Mouse (Mus musculus) telencephalon, adult 2 months (tissue): Measurements from ENCODE around the gene Gm47985.
A peak's percentile ranks its signal among the peaks of the same experiment; 100 is the strongest.
"Not testable (repeated sequence)": the region's sequence is repeated elsewhere in the genome, so short reads cannot be mapped to it uniquely, and the experiment has no call there.

ENCODE experiments used
- DNase-seq: peaks from one replicate; pipeline ENCODE4 v3.0.0-alpha.2; 2011; ENCODE audit warnings: low read depth, low spot score

The Gm47985 gene

DNA sequence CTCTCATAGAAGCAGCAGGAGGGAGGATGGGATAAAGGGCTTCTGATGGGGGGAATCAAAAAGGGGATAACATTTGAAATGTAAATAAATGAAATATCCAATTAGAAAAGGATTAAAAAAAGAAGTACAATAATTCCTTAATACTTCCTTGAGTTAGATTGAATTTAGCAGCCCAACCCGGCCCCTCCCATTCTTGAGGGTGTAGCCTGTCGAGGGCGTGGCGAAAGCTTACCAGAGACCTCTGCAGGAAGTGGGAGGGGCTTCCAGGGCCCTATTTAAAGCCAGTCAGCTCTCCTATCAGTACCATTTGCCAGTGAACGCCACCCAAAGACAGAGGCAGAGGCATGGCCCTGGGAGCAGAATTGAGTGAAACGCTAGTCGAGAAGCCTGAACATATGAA is at the start of gene Gm47985:
TSS of gene Gm47985 (plus strand) at position 272 of the 400 bp plus-strand sequence.
- not testable (repeated sequence) for DNase-seq

DNA sequence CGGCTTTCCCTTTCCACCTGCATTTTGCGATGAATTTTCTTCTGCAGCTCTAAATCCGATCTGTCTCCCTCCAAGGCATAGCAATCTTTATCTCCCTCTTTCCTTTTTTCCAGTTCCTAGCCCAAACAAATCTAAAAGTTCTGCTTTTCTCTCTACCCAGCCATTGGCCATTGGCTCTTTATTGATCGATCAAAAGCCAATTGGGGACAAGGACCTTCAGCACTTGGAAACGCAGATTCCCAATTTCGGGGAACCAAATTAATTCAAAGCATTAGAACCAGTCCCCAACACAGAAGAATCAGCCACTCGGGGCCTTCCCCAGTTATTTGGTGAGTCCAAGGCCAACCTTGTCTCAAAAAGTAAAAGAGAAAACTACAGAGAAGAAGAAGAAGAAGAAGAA is 49.7 kb upstream of the Gm47985 start:
- DNase-seq, result no peak

DNA sequence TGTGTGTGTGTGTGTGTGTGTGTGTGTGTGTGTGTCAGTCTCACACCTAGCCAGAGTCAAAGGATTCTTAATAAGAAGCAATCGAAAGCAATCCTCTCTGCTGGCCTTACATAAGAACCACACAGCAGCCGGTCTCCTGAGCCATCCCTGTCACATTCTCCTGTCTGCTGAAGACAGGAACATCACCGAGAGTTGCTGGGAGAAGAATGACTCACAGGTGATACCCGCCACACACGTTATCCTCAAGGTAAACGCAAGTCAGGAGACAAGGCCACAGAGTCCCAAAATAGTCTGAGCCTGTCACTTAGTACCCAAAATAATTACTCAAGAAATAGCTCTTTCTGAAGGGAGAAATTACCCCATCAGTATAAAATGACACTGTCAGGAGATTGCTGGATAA is 43.9 kb upstream of the Gm47985 start:
- peak; percentile 62 for DNase-seq

DNA sequence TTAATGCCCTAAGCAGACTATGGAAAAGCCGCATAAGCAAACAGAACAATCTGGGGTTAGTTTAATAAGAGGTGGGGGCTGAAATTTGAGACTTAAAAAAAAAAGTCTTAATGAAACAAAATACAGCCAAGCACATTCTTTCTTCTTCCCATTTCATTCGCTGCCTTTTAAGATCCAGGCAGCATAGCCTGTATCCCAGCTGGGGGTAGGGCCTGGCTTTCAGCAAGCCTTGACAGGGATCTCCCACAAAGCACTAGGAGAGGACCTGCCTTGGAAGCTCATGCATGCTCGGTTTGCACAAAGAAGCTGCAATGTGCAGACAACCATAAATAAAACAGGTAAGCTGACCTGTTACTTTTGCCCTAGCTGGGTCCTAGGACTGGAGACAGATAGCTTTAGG is 41.4 kb upstream of the Gm47985 start:
- no peak for DNase-seq

DNA sequence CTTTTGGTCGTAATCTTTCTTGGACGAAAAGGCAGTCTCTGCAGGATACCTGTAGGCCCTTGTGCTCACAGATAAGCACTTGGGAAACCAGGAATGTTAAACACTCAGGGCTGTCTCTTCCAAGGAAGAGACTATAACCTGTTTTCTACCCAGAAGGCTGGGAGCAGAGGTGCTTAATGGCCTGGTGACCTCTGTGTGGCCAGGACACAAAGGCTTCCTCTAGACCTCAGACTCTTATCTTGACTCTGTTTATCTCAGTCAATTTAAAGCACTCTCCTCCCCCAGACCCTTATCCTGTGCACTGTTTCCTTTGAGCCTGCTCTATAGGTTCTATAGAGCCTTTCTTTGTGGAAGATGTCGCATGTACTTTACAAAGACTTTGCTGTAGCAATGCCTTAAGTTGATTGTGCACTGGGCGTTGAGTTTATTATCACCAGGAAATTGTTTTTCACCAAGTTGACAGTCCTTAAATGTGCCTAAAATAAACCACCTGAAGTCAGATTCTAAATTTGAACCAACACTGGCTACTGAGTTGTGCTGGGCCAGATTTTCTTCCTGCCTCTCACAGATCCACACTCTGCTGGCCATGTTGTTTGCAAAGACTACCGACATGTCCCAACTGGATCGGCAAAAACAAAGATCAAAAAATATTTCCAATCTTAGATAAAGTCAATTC is 37.7 kb upstream of the Gm47985 start:
- DNase-seq, result no peak

DNA sequence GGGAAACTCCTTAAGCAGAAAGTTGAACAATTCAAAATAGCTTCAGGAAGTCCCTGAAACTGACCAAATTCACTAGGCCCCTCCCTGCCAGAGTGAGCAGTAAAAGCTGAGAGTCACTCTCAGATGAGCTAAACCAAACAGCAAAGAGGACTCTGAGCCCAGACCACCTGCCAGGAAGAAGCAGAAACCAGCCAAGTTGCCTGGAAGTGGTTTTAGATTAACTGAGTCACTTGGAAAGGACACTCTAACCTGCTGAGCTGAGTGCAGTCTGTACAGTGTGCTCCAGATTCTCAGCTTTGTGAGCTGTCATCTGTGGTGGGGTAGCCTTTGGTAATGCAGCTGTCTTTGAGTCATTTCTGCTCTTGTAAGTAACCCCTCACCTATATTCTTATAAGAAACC is 34.5 kb upstream of the Gm47985 start:
- no peak for DNase-seq

DNA sequence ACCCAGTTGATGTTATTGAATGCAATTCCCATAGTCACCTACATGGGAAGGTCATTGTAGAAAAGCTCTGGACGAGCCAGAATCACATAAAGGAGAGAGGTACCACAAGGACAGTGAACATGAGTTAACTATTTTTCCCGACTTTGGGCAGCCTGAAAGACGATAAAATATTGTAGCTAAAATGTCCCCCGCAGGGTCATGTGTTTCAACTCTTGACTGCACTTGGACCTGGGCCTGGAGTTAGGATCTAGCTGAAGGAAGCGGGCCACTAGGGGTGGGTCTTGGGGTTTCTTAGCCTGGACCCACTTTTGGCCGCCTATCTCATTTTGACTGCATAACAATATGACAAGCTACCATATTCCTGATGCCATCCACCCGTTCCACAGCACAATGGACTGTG is 32.1 kb upstream of the Gm47985 start:
- DNase-seq, result no peak

DNA sequence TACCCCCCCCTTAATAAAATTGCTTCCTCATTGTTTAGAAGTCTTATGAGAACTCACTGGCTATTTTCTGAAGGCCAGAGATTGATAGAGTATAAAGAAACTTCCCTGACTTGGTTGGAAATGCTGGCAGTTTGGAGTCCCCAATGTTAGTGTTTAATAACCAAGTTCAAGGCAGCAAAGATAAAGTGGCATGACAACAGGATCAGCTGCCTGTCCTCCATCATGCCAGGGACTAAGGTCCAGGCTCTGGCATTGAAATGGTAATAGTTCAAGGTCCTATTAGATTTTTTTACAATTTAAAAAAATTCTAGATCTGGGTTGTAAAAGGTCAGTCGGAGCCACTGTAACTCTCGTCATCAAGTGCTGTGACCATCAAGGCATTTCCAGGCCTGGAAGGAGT is 31.2 kb upstream of the Gm47985 start:
- DNase-seq, result no peak

DNA sequence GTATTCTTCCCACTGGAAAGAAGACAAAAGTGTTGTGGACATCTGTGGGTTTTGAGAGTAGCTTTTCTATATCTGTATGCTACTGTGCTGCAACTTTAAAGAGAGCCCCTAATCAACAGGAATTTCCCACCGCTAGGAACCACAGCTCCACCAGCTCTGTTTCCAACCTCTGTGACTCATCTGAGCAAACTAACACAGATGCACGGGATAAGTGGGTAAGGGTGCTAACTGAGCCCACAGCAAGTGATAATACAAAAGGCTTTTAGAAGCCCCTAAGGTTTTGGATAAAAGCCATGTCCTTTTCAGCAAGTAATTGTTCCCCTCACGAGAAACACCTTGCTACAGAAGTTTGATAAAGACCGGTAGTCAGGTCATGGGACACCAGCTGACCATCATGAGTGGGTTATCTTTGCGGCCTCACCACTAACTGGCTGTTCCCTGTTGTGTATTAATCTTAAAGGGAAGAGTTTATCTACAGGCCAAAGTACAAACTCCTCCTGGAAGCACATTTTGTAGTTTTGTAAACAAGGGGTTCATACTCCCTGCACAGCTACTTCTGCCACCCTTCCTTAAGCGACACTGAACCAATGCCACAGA is 29.2 kb upstream of the Gm47985 start:
- no peak for DNase-seq

DNA sequence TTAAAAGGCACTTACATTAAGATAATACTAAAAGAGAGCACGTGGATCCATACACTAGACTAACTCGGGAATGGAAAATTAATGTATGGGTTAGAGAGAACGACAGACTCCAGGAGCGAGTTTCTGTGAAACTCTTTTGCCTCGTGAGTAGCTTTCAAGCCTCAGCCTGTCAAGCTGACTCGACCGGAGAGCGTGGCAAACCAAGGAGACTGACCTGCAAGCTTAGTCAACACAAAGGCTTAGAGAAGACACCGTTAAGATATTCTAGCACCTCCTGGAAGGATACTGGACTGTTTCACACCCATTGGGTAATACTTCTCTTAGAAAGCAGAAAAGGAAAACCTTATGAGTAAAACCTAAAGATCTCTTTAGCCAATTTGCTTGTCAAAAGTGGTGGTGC is 28.2 kb upstream of the Gm47985 start:
- not testable (repeated sequence) for DNase-seq

DNA sequence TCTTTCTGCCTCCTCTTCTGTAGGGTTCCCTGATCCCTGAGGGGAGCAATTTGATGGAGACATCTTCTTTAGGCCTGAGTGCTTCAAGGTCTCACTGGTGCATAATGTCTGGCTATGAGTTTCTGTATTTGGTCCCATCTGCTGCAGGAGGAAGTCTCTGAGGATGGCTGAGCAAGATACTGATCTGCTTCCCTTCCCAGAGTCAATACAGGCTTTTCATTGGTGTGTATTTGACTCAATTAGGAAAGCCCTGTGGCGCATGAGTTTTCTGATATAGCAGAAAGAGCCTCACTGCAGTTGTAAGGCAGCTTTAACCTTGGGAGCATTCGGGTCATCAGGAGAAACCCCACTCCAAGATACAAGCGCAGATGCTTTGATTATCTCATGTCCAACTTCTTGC is 26.2 kb upstream of the Gm47985 start:
- no peak for DNase-seq

DNA sequence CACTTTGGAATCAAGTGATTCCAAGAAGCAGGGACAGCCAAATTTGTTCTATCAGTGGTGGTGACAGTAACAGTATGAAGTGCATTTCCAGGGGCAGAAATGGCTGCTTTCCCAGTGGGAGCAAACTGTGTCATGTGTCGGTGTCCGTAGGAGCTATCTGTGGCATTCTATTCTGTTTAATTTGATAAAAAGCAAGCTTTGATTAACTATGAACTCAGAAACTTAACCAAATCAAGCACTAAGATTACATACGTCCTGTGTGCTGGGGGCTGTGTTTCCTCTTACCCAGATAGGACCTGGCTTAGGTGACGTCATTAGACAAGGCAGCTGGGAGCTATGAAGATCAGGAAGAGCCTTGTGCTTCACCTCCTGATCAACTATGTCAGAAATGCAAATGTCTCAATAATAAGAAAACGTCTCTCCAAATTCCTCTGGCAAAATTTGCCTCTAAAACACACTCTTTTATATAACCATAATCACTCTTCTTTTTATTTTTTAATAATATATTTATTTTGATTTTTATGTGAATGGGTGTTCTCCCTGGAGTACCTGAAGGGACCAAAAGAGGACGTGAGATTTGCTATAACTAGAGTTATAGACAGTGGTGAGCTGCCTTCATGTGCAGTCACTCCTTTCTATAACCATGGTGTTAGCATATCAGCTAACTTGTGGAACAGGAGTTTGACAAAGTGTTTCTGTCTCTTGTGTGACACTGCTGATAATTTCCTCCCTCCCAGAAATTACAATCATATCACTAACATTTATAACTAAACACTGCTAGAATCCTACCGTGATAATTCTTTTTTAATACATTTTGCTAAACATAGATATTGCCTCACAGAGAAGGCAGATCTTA is 25.3 kb upstream of the Gm47985 start:
- no peak for DNase-seq

DNA sequence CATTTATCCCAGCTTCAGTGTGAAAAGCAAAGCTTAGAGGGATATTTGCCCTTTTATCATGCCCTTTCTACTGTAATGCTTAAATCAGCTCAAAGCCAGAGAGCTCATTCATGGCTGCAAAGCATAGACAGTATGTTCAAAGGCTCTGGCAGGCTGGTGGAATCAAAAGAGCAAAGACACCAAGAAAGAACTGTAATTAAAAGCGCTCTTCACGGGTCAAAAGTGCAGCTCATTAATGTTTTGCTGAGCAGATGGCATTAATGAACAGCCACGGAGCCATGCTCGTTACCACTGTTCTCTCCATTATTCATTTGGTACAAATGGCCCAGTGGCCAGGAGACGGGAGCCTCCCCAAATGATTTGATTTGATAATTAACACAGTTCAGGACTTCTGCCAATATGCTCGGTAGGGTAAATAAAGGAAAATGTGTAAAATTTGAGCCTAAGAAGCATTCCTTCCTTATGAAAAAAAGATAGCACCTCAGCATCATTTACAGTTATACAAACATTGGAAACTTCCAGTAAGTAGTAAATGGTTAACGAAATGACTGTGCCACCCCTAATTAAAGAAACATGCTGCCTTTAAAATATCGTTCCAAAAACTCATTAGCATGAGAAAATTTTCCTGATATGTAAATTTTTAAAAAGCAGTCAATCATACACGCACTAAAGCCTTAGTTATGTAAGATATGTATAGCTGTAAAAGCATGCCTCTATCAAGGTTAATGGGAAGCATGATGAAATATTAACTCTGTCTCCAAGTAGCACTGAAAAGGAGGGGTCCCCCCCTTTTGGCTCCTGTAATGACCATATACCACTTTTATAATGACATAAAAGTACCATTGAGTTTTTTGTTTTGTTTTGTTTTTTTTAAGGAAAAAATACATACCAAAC is 24.1 kb upstream of the Gm47985 start:
- DNase-seq, result no peak

DNA sequence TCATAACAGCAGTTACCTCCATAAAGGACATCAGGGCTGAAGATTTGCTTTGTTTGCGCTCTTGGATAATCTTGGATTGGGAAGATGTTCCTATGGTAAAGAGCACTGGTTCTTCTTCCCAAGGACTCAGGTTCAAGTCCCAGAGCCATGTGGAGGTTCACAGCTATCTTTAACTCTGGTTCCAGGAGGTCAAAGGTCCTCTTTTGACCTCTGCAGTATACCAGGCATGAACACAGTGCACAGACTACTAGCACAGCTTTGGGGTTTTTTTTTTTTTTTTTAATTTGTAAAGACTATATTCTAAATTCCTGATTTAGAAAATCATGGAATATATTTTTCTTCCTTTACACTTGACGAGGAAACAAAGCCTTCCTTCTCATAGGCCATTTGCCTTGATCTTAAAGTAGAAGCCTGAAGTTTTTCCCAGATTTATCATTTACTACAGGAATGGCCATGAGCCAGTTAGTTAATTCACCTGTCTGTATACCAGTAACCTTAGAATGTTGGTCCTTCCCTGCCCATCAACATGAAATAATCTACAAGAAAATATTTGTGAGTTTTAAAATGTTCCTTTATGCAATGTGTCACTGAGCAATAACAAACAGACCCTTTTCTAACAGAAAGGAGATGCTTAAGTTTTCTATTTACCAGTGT is 23.4 kb upstream of the Gm47985 start:
- no peak for DNase-seq

DNA sequence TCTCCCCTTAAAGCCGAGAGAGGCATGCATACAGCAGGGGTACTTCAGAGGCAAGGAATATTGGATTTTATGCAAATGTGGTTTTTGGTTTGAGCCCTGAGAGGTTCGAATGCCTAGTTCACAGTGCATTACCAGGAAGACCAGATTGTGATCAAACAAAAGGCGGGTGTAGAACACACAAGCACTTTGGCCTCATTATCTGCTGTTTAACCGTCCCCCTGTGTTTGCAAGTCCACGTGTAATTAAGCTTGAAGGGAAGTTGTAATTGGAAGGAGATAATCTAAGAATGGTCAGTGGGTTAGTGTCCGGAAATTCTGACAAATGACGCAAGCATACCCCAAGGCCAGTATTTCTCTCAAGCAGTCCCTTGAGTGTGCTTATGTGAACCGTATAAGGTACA is 16.3 kb upstream of the Gm47985 start:
- DNase-seq, result no peak

DNA sequence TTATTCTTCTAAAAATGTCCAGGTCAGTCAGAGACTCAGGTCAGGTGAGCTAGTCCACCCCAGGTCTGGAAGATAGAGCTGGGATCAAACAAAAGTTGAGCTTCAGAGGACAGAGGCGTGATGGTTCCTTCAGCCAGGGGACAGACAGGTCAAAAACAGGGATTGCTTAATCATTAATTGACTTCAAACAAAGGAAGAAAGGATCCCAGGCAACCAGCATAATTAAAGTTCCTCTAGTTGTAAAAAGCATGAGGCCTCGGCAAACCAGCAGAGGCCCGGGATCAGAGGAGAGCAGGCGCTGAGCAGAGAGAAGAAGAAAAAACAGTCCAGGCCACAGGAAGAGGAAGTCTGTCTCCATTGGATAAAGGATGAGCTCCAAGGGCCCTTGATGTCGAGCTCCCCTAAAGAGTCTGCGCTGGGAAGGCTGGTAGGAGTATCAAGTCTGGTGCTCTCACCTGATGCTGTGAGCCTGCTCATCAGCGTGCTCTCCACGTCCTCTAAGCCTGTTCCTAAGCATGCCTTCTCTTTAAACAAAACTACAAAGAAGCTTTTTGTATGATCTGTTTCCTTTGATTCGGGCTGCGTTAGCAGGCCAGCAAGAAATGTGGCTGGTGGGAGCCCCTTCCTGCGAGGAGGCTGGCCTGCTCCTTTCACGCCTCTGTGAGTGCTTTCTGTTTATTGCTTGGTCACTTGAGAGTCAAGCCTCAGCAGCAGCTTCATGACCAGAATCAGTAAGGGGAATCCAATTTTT is 14.9 kb upstream of the Gm47985 start:
- DNase-seq, result no peak

DNA sequence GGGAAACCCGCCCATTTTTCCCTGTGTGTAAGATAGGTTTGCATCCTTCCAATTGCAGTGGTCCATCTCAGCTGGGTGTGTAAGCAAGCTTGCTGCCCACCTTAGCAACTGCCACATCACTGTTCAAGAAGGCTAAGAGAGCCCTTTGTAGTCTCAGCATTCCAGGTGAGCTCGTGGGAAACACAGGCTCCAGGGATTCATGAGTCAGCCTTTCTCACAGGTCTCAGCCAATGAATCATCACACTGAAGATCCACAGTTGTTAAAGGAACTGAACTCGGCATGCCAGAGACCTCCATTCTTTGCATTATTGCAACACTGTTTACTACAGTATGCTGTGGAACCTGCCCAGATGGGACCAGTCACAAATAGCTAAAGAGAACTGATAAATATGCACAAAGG is 13.7 kb upstream of the Gm47985 start:
- no peak for DNase-seq

DNA sequence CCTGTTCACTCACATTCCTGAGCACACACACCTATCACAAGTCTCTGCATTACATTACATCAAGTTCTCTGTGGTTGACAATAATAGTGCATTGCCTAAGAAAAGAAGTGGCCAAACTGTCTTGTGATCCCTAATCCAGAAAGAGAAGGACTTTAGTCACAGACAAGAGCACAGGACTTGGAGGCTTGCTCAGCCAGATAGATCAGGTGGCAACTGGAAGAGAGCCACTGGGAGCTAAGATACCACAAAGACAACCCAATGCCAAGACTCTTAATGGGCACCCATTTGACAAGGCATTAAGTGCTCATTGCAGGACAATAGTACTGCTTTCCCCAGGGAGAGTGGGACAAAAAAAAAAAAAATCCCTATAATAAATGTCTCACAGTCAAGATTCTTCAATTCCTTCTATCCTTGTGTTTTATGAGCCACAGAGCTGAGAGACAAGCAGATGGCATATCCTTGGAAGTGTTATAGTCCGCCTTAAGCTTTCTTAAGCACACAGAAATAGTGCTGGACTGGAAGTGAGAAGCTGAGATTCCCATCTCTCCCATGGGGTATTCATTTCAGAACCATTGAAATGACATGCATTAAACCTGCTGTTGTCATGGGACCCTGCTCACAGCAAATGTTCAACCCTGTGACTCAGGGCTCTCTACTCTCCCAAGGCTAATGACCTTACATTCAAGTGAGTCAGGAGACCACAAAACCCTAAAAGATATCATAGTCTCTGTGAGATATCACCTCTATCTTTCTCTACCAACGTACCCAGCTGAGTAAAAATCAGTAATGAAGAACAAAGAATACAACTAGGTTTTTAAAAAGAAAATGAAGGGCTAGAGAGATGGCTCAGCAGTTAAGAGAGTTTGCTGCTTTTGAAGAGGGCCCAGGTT is 10.5 kb upstream of the Gm47985 start:
- DNase-seq, result peak; percentile 62
